Mouse (Mus musculus) ovary, postnatal 14 days (tissue): ENCODE data around the gene Ren1.

Source experiments
- DNase-seq: peaks from one replicate; pipeline ENCODE4 v3.0.0; 2022; ENCODE audit warnings: low spot score

Gene Ren1

GRCm38 (mm10) chr1:133346531-133346930 lies 3.8 kb upstream of the Ren1 start:
- no peak for DNase-seq

DNA sequence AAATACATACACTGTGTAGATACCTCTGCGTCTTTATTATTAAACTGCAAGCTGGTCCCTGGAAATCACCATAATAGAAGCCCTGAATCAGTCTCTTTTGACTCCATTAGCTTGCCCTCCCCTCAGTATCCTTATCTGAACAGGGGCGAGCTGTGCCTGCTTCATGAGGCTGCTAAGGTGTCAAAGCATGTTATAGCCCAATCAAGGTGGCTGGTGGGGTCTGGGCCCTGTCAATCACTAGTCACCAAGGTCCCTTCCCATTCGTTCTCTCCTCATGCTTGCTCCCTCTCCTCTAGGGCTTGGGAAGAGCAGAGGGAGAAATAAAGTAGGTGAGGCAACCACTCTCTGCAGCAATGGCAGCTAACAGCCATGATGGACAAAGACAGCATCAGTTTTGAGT lies 3.1 kb upstream of the Ren1 start:
- no peak for DNase-seq

GRCm38 (mm10) chr1:133347693-133348520 lies 2.4 kb upstream of the Ren1 start:
- DNase-seq: no peak

DNA sequence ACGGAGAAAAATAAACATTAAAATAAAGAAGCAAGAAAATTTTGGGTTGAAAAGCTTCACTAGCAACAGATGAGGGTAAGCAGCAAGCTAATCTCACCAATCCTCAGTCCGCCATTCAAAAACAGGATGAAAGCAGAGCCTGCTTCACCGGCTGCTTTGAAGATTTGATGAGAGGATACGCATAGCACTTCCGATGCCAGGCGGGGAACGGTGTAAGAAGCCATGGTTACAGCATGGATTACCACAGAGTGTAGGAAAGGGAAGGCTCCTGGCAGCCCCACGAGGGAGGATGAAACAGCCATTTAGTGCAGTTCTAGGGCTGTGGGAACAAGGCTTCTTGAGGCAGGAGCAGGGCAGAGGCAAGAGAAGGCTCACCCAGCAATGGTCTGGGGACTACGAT lies 1.5 kb downstream of the Ren1 start:
- DNase-seq: no peak

DNA sequence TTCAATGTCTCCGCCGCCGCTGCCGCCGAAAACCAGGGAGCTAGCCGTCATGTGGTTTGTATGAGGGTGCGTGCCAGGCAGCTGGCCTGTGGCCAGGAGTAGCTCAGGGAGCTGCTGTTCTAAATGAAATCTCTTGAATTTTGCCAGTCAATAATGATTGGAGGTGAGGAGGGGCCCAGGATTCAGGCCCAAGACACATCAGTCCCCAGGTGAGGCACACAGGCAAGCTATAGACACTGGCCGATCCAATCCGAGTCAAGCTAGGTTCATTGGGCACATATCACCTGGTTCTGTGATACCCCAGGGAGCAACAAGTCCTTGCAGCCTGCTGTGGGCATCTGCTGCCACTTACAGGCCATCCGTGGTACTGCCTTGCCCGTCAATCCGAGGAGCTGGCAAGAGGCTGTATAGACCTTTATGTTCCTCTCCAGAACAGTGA lies 3.1 kb downstream of the Ren1 start:
- DNase-seq: peak; percentile 72

DNA sequence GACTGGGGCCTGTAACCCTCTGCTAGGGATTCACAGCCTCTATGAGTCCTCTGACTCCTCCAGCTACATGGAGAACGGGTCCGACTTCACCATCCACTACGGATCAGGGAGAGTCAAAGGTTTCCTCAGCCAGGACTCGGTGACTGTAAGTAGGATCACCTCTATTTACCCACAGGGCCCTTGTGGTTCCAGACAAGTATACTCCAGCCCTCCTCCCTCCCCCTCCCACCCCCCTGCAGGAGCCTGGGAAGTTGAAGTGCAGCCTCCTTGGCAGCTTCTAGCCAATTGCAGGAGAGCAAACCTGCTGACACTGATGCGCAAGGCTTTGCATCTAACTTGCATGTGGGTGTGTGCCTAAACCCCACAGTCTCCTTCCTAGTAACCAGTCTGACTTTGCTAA lies 5.2 kb downstream of the Ren1 start:
- DNase-seq: no peak

DNA sequence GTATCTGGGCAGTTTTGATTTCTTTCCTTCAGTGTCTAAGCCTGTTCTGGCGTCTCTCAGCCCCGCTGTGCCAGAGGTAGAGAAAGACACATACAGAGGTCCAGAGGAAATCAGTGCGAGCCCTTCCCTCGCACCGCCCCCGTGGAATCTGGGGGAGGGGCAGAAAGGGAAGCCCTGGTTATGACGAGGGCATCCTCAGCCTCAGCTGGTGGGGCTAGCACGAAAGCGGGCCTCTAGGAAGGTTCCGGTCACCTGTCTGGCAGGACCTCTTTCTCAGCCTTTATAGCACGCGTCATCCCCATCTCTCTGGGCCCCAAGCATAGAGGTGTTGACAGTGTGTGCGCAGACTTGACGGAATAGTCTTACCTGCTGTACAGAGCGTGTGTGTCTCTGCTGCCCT lies 5.6 kb downstream of the Ren1 start:
- DNase-seq: no peak

DNA sequence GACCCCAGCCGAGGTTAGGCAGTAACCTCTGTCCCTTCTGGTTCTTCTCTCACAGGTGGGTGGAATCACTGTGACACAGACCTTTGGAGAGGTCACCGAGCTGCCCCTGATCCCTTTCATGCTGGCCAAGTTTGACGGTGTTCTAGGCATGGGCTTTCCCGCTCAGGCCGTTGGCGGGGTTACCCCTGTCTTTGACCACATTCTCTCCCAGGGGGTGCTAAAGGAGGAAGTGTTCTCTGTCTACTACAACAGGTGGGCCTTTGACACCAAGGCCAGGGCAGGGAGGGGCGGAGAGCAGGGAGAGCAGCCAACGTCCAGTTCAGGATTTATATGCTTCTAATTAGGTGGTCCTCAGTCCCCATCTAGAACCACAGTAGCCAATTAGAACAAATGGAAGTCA lies 6.0 kb downstream of the Ren1 start:
- DNase-seq: no peak

DNA sequence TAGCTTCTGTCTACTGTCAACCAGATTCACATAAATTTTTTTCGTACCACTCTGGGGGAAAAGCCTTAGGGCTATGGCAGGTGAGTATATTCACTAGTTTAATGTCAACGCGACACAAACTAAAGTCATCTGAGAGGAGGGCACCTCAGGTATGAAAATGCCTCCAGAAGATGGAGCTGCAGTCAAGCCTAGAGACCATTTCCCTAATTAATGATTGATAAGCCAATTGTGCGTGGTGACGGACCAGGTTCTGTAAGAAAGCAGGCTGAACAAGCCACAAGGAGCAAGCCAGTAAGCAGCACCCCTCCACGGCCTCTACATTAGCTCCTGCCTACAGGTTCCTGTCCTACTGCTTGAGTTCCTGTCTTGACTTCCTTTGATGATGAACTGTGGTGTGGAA lies 10.7 kb downstream of the Ren1 start:
- DNase-seq: no peak

DNA sequence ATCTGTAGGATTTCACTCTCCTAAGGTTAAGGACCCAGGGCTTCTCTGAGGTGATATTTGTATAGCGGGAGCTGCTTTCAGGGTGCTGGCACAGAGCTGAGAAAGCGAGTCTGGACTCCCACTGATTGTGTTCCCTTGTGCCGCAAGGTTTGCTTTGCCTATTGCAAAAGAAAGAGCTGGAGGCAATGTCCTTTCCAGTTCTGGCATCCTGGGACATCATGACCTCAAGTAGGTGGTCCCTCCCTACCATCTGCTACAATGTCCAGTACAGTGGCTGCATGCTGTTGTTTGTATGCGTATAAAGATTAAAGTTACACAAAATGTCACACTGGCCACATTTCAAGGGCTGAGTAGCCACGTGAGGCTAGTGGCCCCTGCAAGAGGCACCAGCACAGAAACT lies 11.8 kb downstream of the Ren1 start:
- DNase-seq: no peak

DNA sequence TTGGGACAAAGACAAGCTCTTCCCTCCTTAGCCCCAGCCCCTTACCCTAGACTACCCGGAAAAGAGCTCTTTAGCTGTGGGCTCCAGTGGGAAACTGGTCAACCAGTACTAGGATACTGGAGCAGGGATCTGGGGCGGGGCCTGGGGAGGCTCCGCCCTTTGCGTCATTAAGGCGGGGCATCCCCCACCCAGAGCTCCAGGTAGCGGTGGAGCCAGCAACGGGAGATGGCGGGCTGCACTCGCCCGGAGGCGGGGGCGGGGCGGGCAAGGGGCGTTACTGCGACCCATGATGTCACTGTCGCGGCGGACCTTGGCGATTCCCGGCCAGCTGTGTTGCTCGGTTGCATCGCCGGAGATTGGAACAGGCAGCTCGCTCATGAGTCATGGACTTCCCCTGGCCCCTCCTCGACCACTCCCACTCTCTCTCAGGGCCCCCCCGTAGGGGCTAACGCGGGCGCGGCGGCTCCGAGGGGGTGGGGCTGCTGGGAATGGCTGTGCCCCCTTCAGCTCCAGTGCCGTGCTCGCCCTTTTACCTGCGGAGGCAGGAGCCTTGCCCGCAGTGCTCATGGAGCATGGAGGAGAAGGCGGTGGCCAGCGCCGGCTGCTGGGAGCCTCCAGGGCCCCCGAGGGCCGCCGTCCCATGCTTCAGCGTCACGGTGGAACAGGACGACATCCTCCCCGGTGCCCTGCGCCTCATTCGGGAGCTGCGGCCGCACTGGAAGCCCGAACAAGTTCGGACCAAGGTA lies 13.1 kb downstream of the Ren1 start, which contains the start of gene Etnk2:
Gene Etnk2 (plus strand): TSS at position 297 of the 746 bp plus-strand sequence.
- peak; percentile 69 for DNase-seq

- no peak for DNase-seq
Observed at GRCm38 (mm10) chr1:133364022-133364630, 13.8 kb downstream of the Ren1 start.

GRCm38 (mm10) chr1:133364890-133365289 lies 14.6 kb downstream of the Ren1 start:
- DNase-seq: no peak

- DNase-seq: no peak
Observed at GRCm38 (mm10) chr1:133366951-133367605, 16.8 kb downstream of the Ren1 start.

DNA sequence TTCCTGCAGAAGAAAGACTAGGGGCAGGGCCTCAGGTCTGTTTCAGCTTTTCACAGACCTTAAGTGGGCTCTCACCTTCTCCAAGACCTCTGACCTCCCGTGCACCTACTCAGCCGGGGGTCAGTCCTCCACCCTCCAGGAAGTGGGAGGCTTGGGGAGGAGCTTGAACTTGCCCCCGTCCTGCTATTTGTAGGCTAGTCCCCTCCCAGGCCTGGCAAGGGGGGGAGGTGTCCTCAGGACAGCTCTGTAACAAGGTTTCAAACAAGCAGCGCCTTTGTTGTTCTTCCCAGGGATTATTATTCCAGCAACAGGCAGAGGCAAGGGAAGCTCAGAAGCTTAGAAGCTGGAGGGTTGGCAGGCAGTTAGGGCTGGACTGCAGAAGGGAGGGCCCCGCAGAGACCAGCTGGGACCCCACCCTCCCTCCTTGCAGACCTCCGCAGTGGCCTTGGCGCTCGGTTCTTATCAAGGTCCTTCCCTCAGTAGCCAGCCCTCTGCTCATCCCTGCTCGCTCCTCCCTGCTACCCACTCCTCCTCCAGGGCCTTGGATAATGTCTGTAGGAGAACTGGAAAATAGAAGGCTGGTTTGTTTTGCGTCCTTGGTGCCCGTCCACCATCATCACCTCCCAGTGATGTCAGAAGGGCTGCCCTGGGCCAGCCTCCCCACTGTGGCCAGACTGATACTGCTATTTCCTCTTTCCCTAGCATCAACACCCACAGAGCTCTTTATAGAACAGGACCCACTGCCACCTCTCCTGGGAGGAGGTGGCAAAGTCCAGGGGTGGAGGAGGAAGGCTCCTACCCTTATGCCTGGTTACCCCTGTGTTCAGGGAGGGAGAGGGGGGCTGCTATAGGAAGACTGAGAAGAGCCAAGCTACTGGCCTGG lies 17.5 kb downstream of the Ren1 start:
- DNase-seq: no peak

DNA sequence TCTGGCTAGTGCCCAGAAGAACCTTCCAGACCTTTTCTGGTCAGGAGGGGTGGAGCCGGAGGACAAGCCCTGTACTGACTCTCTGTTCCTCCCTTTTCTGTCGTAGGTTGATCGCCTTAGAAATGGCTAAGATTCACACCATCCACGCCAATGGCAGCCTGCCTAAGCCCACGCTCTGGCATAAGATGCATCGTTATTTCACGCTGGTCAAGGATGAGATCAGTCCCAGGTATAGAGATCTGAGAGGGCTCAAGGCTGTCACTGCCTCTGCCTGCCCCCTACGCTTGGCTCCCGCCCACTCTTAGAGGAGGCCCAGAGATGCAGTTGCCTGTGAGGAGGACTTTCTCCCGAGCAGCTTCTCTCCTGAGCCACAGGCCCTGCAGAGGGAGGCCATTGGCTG lies 18.3 kb downstream of the Ren1 start:
- no peak for DNase-seq

DNA sequence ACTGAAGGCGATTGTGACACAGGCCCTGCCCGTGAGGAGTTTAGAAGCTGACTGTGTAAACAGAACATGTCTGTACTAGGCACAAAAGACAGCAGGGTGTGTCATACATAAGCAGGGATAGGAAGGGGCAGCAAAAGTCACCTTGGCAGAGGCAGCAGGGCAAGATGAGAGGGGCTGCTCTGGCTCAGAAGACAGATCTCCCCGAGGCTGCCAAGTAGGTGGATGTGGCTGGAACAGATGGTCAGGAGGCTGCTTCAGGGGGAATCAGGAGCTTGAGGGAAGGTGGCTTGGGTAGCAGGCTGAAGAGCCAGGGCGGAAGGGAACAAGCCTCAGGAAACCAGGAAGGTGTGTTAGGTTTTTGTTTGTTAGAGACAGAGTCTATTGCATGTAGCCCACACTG lies 20.0 kb downstream of the Ren1 start:
- no peak for DNase-seq

DNA sequence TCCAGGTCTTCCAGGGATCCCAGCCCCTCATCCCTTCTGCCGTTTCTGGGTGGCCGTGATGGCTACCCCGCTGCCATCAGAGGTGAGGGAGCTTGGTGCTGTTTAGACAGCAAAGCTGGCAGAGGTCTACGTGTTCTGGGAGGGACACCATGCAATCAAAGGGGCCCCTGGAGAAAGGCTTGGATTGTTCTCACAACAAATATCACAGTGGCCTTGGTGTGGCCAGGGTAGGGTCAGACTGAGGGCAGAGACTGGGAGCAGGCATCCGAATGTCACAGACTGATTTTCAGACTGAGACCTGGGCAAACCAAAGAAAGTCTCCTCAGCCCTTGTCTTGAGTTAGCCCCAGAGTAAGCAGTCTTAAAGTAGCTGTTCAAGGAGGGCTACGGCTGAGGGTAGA lies 21.1 kb downstream of the Ren1 start:
- DNase-seq: no peak

GRCm38 (mm10) chr1:133372113-133372512 lies 21.8 kb downstream of the Ren1 start:
- no peak for DNase-seq

GRCm38 (mm10) chr1:133375696-133376346 lies 25.5 kb downstream of the Ren1 start:
- no peak for DNase-seq

- DNase-seq: no peak
Observed at GRCm38 (mm10) chr1:133377547-133377946, 27.2 kb downstream of the Ren1 start.
